Mouse (Mus musculus) intestine, embryonic 15.5 days (tissue): Measurements from ENCODE around the gene Vmn2r87. TPM values are rescaled to one million over a fixed set of nuclear protein-coding genes. Genes with fewer than 3 reads are reported as not detected.
A peak's percentile ranks its signal among the peaks of the same experiment; 100 is the strongest.
"Not testable (repeated sequence)": the region's sequence is repeated elsewhere in the genome, so short reads cannot be mapped to it uniquely, and the experiment has no call there.

ENCODE experiments used
- ATAC-seq: fragments of 200-750 bp; cut with Nextera tagmentation; 2 replicates; pipeline ENCODE4 v1.8.0; 2017; ENCODE audit warnings: moderate TSS enrichment, moderate library complexity
- H3K27ac ChIP-seq: fragments of 300-500 bp; sonication (generic); 2 replicates; pipeline ENCODE4 v1.5.1; 2015; ENCODE audit warnings: mild to moderate bottlenecking, inconsistent platforms
- H3K27me3 ChIP-seq: fragments of 300-500 bp; sonication (generic); replicated peaks from 2 replicates; pipeline ENCODE4 v1.6.1; 2015; ENCODE audit warnings: inconsistent platforms
- H3K36me3 ChIP-seq: fragments of 300-500 bp; sonication (generic); 2 replicates; pipeline ENCODE4 v1.6.1; 2015; ENCODE audit warnings: inconsistent platforms
- H3K4me1 ChIP-seq: fragments of 300-500 bp; sonication (generic); replicated peaks from 2 replicates; pipeline ENCODE4 v1.6.1; 2015; ENCODE audit warnings: inconsistent platforms
- H3K4me2 ChIP-seq: fragments of 300-500 bp; sonication (generic); replicated peaks from 2 replicates; pipeline ENCODE4 v1.6.1; 2015; ENCODE audit warnings: mild to moderate bottlenecking, inconsistent platforms
- H3K4me3 ChIP-seq: fragments of 300-500 bp; sonication (generic); replicated peaks from 2 replicates; pipeline ENCODE4 v1.5.1; 2015; ENCODE audit warnings: inconsistent platforms
- H3K9ac ChIP-seq: fragments of 300-500 bp; sonication (generic); 2 replicates; pipeline ENCODE4 v1.6.1; 2015; ENCODE audit warnings: inconsistent platforms
- H3K9me3 ChIP-seq: fragments of 300-500 bp; sonication (generic); 2 replicates; pipeline ENCODE4 v1.6.1; 2016; ENCODE audit warnings: inconsistent platforms
- WGBS: fragments of 180-500 bp; shearing (Covaris S2); methylation state at CpG from one replicate; pipeline ENCODE4 v1.1.7; 2015; 5-methylcytosine and 5-hydroxymethylcytosine counted together
- polyA plus RNA-seq: library from polyadenylated mRNA; unstranded; fragments of >200 nt; fragmentation: Nextera tagmentation; extraction: Ambion mirVana; gene quantifications from 2 replicates; pipeline ENCODE4 v1.2.1, GENCODE M21; 2015

The Vmn2r87 gene
- not detected in 2 replicates for polyA plus RNA-seq

DNA sequence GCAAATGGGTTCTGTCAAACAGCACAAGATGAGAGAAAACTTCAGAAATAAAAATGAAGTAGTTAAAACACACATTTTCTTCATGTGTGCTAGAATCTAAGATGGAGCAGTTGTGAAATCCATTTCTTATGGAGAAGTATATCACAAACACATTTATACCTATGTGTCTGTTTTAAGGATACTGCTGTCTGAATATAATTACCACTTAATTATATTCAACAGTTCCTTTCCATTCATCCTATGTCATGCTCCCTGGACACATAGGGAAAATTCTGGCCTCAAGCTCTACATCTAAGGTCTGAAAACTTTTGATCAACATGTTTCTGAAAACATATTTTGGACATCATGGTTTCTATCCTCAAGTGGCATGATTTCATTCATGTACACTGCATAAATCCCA is at the start of gene Vmn2r87:
TSS of gene Vmn2r87 (minus strand) at position 101 of the 400 bp plus-strand sequence.
- no peaks in the 10 kb centered on the region for H3K27me3 ChIP-seq
- no peak within 1 kb of the TSS for H3K27ac ChIP-seq

GRCm38 (mm10) chr10:130544331-130544730 is 47.1 kb upstream of the Vmn2r87 start:
- not testable (repeated sequence) for H3K9me3 ChIP-seq, H3K9ac ChIP-seq, H3K27me3 ChIP-seq, H3K4me2 ChIP-seq, H3K27ac ChIP-seq, H3K4me3 ChIP-seq, H3K4me1 ChIP-seq, ATAC-seq, H3K36me3 ChIP-seq
- 37% methylated on average over 1 of the region's 1 CpGs for WGBS

More for the DNA sequence above, at the start of gene Vmn2r87:
- H3K4me2 ChIP-seq: no peak within 1 kb of the TSS
- H3K9me3 ChIP-seq: no peaks in the 10 kb centered on the region
- ATAC-seq: no peak
- no peaks in the 10 kb centered on the region for H3K36me3 ChIP-seq
- H3K4me3 ChIP-seq: no peak within 1 kb of the TSS
- H3K9ac ChIP-seq: no peak within 1 kb of the TSS
- no peaks in the 10 kb centered on the region for H3K4me1 ChIP-seq

GRCm38 (mm10) chr10:130541931-130542691 is 44.9 kb upstream of the Vmn2r87 start:
- not testable (repeated sequence) for H3K4me1 ChIP-seq, H3K36me3 ChIP-seq, H3K27me3 ChIP-seq, H3K9me3 ChIP-seq
- 2% methylated on average over 20 of the region's 21 CpGs for WGBS
- Histone ChIP-seq H3K9ac (peak overlapping the region; percentile 61), H3K4me2 (peak overlapping the region; percentile 59), H3K27ac (peak overlapping the region; percentile 66), H3K4me3 (peak overlapping the region; percentile 59)
- ATAC-seq: peak; percentile 99

GRCm38 (mm10) chr10:130536101-130536500 is 38.9 kb upstream of the Vmn2r87 start:
- Histone ChIP-seq H3K9ac (no peak overlapping the region), H3K27ac (no peak overlapping the region), H3K27me3 (no peaks in the 10 kb centered on the region), H3K4me1 (no peaks in the 10 kb centered on the region), H3K4me2 (no peak overlapping the region), H3K4me3 (no peak overlapping the region), H3K9me3 (no peaks in the 10 kb centered on the region), H3K36me3 (no peaks in the 10 kb centered on the region)
- ATAC-seq: no peak
- WGBS: 72% methylated on average over 3 of the region's 3 CpGs

GRCm38 (mm10) chr10:130527926-130528325 is 30.7 kb upstream of the Vmn2r87 start:
- Histone ChIP-seq H3K4me3 (no peak overlapping the region), H3K4me1 (no peaks in the 10 kb centered on the region), H3K36me3 (no peaks in the 10 kb centered on the region), H3K4me2 (no peak overlapping the region), H3K27me3 (no peaks in the 10 kb centered on the region), H3K27ac (no peak overlapping the region), H3K9me3 (no peaks in the 10 kb centered on the region), H3K9ac (no peak overlapping the region)
- no peak for ATAC-seq
- 43% methylated on average over 10 of the region's 10 CpGs for WGBS

DNA sequence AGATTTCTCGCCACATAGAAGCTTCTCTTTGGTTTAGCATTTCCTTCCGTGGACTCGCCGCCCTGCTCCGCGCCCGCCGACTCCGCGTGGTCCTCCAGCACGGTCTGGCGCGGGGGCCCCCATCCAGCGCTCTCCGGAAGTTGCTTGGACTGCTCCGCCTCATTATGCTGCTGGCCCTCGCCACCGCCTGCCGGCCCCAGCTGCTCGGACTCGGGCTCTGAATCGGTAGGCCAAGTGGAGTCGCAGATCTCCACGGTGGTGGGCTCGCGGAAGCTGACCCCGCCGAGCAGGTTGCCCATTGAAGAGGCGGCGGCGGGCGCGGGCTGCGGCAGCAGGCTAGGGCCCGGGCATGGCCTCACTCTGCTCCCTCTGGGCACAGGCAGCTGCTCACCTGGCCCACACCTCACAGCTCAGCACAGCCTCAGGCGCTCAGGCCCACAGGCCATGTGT is 26.9 kb downstream of the Vmn2r87 start:
- no peaks in the 10 kb centered on the region for H3K4me1 ChIP-seq
- H3K9ac ChIP-seq: peak overlapping the region; percentile 62
- H3K4me3 ChIP-seq: peak overlapping the region; percentile 49
- H3K36me3 ChIP-seq: no peaks in the 10 kb centered on the region
- no peaks in the 10 kb centered on the region for H3K27me3 ChIP-seq
- ATAC-seq: peak; percentile 99
- WGBS: 3% methylated on average over 36 of the region's 36 CpGs
- H3K4me2 ChIP-seq: peak overlapping the region; percentile 91
- no peak overlapping the region for H3K27ac ChIP-seq
- H3K9me3 ChIP-seq: no peaks in the 10 kb centered on the region

DNA sequence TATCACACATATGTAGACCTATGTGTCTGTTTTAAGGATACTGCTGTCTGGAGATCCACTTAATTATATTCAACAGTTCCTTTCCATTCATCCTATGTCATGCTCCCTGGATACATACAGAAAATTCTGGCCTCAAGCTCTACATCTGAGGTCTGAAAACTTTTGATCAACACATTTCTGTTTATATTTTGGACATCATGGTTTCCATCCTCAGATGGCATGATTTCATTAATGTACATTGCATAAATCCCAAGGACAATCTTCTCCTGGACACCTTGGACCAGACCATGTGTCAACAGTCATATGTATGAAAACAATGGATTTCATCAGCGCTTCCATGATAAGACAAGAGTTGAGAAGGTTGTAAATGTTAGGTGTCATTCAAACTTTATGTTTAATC is 41.2 kb downstream of the Vmn2r87 start, which contains the start of gene Vmn2r86:
TSS of gene Vmn2r86 (minus strand) at position 101 of the 400 bp plus-strand sequence.
- 93% methylated on average over 1 of the region's 1 CpGs for WGBS
- not testable (repeated sequence) for H3K9me3 ChIP-seq, ATAC-seq

DNA sequence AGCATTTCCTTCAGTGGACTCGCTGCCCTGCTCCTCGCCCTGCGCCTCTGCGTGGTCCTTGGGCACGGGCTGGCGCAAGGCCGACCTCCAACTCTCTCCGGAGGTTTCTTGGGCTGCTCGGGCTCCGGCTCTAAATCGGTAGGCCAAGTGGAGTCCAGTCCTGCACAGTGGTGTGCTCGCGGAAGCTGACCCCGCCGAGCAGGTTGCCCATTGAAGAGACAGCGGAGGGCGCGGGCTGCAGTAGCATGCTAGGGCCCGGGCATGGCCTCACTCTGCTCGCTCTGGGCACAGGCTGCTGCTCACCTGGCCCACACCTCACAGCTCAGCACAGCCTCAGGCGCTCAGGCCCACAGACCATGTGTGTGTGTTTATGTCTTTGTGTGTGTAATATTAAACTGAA is 52.4 kb downstream of the Vmn2r87 start:
- no peaks in the 10 kb centered on the region for H3K9me3 ChIP-seq
- no peak overlapping the region for H3K9ac ChIP-seq
- H3K27me3 ChIP-seq: no peaks in the 10 kb centered on the region
- no peak overlapping the region for H3K4me3 ChIP-seq
- no peaks in the 10 kb centered on the region for H3K4me1 ChIP-seq
- ATAC-seq: no peak
- 90% methylated on average over 21 of the region's 21 CpGs for WGBS
- no peaks in the 10 kb centered on the region for H3K36me3 ChIP-seq
- H3K4me2 ChIP-seq: no peak overlapping the region
- H3K27ac ChIP-seq: no peak overlapping the region

More for the DNA sequence above, 41.2 kb downstream of the Vmn2r87 start, which contains the start of gene Vmn2r86:
- not testable (repeated sequence) for H3K9ac ChIP-seq, H3K36me3 ChIP-seq, H3K4me3 ChIP-seq, H3K4me1 ChIP-seq, H3K27ac ChIP-seq, H3K27me3 ChIP-seq, H3K4me2 ChIP-seq

- H3K4me1 ChIP-seq, H3K36me3 ChIP-seq, H3K4me3 ChIP-seq, H3K4me2 ChIP-seq, H3K27ac ChIP-seq, H3K27me3 ChIP-seq, H3K9ac ChIP-seq, H3K9me3 ChIP-seq, ATAC-seq: not testable (repeated sequence)
- WGBS: 81% methylated on average over 11 of the region's 11 CpGs
Observed at GRCm38 (mm10) chr10:130434185-130434898, 62.9 kb downstream of the Vmn2r87 start.

DNA sequence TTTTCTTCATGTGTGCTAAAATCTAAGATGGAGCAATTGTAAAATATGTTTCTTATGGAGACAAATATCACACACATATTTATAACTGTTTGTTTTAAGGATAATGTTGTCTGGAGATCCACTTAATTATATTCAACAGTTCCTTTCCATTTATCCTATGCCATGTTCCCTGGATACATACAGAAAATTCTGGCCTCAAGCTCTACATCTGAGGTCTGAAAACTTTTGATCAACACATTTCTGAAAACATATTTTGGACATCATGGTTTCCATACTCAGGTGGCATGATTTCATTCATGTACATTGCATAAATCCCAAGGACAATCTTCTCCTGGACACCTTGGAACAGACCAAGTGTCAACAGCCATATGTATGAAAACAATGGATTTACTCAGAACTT is 67.6 kb downstream of the Vmn2r87 start, which contains the start of gene Vmn2r85:
TSS of gene Vmn2r85 (minus strand) at position 101 of the 400 bp plus-strand sequence.
- not testable (repeated sequence) for H3K9me3 ChIP-seq, H3K4me3 ChIP-seq, H3K9ac ChIP-seq, H3K36me3 ChIP-seq, ATAC-seq, H3K27me3 ChIP-seq, H3K27ac ChIP-seq, H3K4me1 ChIP-seq, H3K4me2 ChIP-seq

DNA sequence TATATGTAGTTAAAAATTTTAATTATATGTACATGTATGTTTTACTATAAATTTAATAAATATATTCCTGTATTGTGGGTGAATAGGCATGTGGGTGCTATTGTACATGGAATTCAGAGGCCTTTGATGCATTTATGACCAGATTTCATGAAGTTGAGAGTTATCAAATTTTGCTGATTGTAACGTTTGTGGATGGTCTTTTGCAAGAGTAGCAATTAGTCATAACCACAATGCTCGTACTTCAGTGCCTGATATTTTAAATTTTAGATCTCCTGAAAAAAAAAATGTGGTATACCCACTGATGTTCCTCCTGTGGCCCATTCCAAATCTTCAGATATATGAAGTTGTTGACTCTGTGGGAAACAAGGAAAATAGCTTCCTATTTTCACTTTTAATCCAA is 74.8 kb downstream of the Vmn2r87 start:
- WGBS: 81% methylated on average over 2 of the region's 2 CpGs
- H3K9ac ChIP-seq, H3K4me2 ChIP-seq, H3K4me3 ChIP-seq, ATAC-seq, H3K27me3 ChIP-seq, H3K27ac ChIP-seq, H3K9me3 ChIP-seq, H3K36me3 ChIP-seq, H3K4me1 ChIP-seq: not testable (repeated sequence)
